ENCODE assay signal across 8 mouse cellular contexts in genomic region chr7:102440822-102441656, GRCm38 (mm10). TPM values are rescaled to one million over a fixed set of nuclear protein-coding genes. Genes with fewer than 3 reads are reported as not detected.
A peak's percentile ranks its signal among the peaks of the same experiment; 100 is the strongest.
DNase-seq lines count a peak whose midpoint lies in the region; ATAC-seq and TF ChIP-seq lines count a peak whose summit lies in the region.

No protein-coding gene starts in this region.

- TF ChIP-seq CTCF in MEL (IDR thresholded peaks at IDR 0.05 in 2 of 3, conservative IDR thresholded peaks at IDR 0.05 in 1 of 3; ENCODE audit: control insufficient read depth in 1 of 3, insufficient read depth in 1 of 3, low read depth in 2 of 3, low read length in 3 of 3, poor library complexity in 1 of 3, severe bottlenecking in 1 of 3) = no peak
- TF ChIP-seq CTCF in liver, postnatal 0 days (IDR thresholded peaks at IDR 0.05; ENCODE audit: low read depth) = no peak

- H3K4me3 ChIP-seq in heart, embryonic 11.5 days (ENCODE audit: low read depth, low read length) = peak overlapping the region; percentile 82
- H3K4me3 ChIP-seq in MEL (ENCODE audit: control insufficient read depth in 1 of 2, insufficient read depth in 1 of 2, low read depth in 2 of 2, low read length in 2 of 2) = peak overlapping the region; percentile 34 to 55
- peak overlapping the region; percentile 89 for H3K4me3 ChIP-seq in forebrain, embryonic 16.5 days (replicated peaks; ENCODE audit: low read length)
- peak overlapping the region; percentile 86 for H3K4me3 ChIP-seq in liver, postnatal 0 days (ENCODE audit: low read depth, low read length)

- 0 out of 2 replicates have a peak overlapping the region, but pooled peaks have one; percentile 39 for H3K9ac ChIP-seq in heart, embryonic 11.5 days (ENCODE audit: low read depth, low read length)
- H3K9ac ChIP-seq in MEL (ENCODE audit: control insufficient read depth, low read depth, low read length, poor library complexity, severe bottlenecking) = peak overlapping the region; percentile 67
- H3K9ac ChIP-seq in forebrain, embryonic 16.5 days (replicated peaks; ENCODE audit: low read depth, low read length) = no peak overlapping the region
- H3K9ac ChIP-seq in liver, postnatal 0 days (replicated peaks) = no peak overlapping the region

- peak overlapping the region; percentile 46 for H3K4me2 ChIP-seq in heart, embryonic 11.5 days
- peak overlapping the region; percentile 46 for H3K4me2 ChIP-seq in forebrain, embryonic 16.5 days (ENCODE audit: low read length)
- H3K4me2 ChIP-seq in liver, postnatal 0 days (ENCODE audit: low read depth, low read length) = peak overlapping the region; percentile 74

- no peaks in the 10 kb centered on the region for H3K9me3 ChIP-seq in heart, embryonic 11.5 days (replicated peaks; ENCODE audit: control insufficient read depth, low read length)
- H3K9me3 ChIP-seq in MEL (replicated peaks; ENCODE audit: insufficient read depth, low read length) = no peaks in the 10 kb centered on the region
- H3K9me3 ChIP-seq in forebrain, embryonic 16.5 days (ENCODE audit: control insufficient read depth, low read length) = no peaks in the 10 kb centered on the region
- H3K9me3 ChIP-seq in liver, postnatal 0 days (ENCODE audit: low read length) = no peaks in the 10 kb centered on the region

- peaks cover 30% of the 10 kb centered on the region for H3K79me2 ChIP-seq in MEL (ENCODE audit: control insufficient read depth, insufficient read depth, low read length, poor library complexity)

- TF ChIP-seq POLR2A in MEL (IDR thresholded peaks at IDR 0.05; ENCODE audit: control insufficient read depth in 1 of 2, insufficient read depth in 1 of 2, low read depth in 1 of 2, low read length in 2 of 2, poor library complexity in 1 of 2) = no peak

- intact Hi-C loops in gastrocnemius, postnatal 36 days (cut with DNase I) = no loop called here

- H3K36me3 ChIP-seq in heart, embryonic 11.5 days (ENCODE audit: control insufficient read depth, insufficient read depth, low read length) = peaks cover 6% of the 10 kb centered on the region
- H3K36me3 ChIP-seq in MEL (ENCODE audit: control insufficient read depth in 1 of 2, insufficient read depth in 2 of 2, low read length in 2 of 2) = peaks cover 9 to 32% of the 10 kb centered on the region in 2 experiments
- no peaks in the 10 kb centered on the region for H3K36me3 ChIP-seq in forebrain, embryonic 16.5 days (ENCODE audit: control insufficient read depth, insufficient read depth)
- H3K36me3 ChIP-seq in liver, postnatal 0 days (replicated peaks; ENCODE audit: insufficient read depth, low read length) = peaks cover 24% of the 10 kb centered on the region

- peaks cover 7% of the 10 kb centered on the region; the same call in 1 of the 2 replicates for H3K4me1 ChIP-seq in heart, embryonic 11.5 days (ENCODE audit: control insufficient read depth, insufficient read depth, low read length)
- peaks cover 8 to 20% of the 10 kb centered on the region in 2 experiments for H3K4me1 ChIP-seq in MEL (ENCODE audit: control insufficient read depth in 1 of 2, insufficient read depth in 2 of 2, low read length in 2 of 2)
- H3K4me1 ChIP-seq in forebrain, embryonic 16.5 days (replicated peaks; ENCODE audit: control insufficient read depth, insufficient read depth, low read length) = peaks cover 22% of the 10 kb centered on the region
- peaks cover 15% of the 10 kb centered on the region; the same call in 1 of the 2 replicates for H3K4me1 ChIP-seq in liver, postnatal 0 days (ENCODE audit: insufficient read depth)

- peaks cover 3% of the 10 kb centered on the region for H3K27me3 ChIP-seq in heart, embryonic 11.5 days (ENCODE audit: control insufficient read depth, insufficient read depth, low read length)
- no peaks in the 10 kb centered on the region for H3K27me3 ChIP-seq in MEL (ENCODE audit: control insufficient read depth in 1 of 2, insufficient read depth in 2 of 2, low read length in 2 of 2)
- no peaks in the 10 kb centered on the region for H3K27me3 ChIP-seq in forebrain, embryonic 16.5 days (replicated peaks; ENCODE audit: control insufficient read depth, insufficient read depth, low read length)
- no peaks in the 10 kb centered on the region for H3K27me3 ChIP-seq in liver, postnatal 0 days (ENCODE audit: insufficient read depth, low read length)

- 51% methylated on average over 15 of the region's 15 CpGs for WGBS in heart, embryonic 11.5 days (ENCODE audit: insufficient replicate concordance)
- WGBS in forebrain, embryonic 16.5 days = 56% methylated on average over 15 of the region's 15 CpGs
- WGBS in liver, postnatal 0 days (ENCODE audit: insufficient replicate concordance) = 53% methylated on average over 15 of the region's 15 CpGs

- no peak for DNase-seq in heart, adult 18-20 months
- DNase-seq in MEL (ENCODE audit: low read depth, low spot score) = peak; percentile 72
- DNase-seq in liver, postnatal 0 days = no peak
- DNase-seq in gastrocnemius, postnatal 36 days = no peak
- no peak for DNase-seq in spleen, postnatal 10 days (ENCODE audit: low spot score in 2 of 2)
- DNase-seq in ovary, adult 18-20 months (ENCODE audit: low spot score) = no peak

- no peak for ATAC-seq in heart, embryonic 11.5 days (replicated peaks; ENCODE audit: insufficient number of reproducible peaks, low FRiP score, low TSS enrichment)
- ATAC-seq in forebrain, embryonic 16.5 days = peak; percentile 18
- ATAC-seq in liver, postnatal 0 days = no peak

- TF ChIP-seq RAD21 in MEL (IDR thresholded peaks at IDR 0.05; ENCODE audit: low read depth, low read length) = no peak

- peak overlapping the region; percentile 35; the same call in 1 of the 2 replicates for H3K27ac ChIP-seq in heart, embryonic 11.5 days (ENCODE audit: low read depth, low read length)
- peak overlapping the region; percentile 82 for H3K27ac ChIP-seq in MEL (ENCODE audit: control insufficient read depth, low read depth, low read length)
- H3K27ac ChIP-seq in forebrain, embryonic 16.5 days (ENCODE audit: low read length) = peak overlapping the region; percentile 39; the same call in 1 of the 2 replicates
- peak overlapping the region; percentile 7; the same call in 1 of the 2 replicates for H3K27ac ChIP-seq in liver, postnatal 0 days (ENCODE audit: low read depth)

- no peak for TF ChIP-seq EP300 in MEL (IDR thresholded peaks at IDR 0.05; ENCODE audit: low read depth in 1 of 2, low read length in 2 of 2)
- TF ChIP-seq EP300 in liver, postnatal 0 days (IDR thresholded peaks at IDR 0.05; ENCODE audit: low read depth) = no peak; the same call in 1 of the 2 replicates

TF ChIP-seq in MEL, 35 proteins besides CTCF, POLR2A, EP300 and RAD21 (continues in another document):
- TF ChIP-seq NRF1 (IDR thresholded peaks at IDR 0.05; ENCODE audit: insufficient read depth, low read depth, low read length, poor library complexity, severe bottlenecking) (no peak), ELF1 (IDR thresholded peaks at IDR 0.05; ENCODE audit: low read depth, low read length) (no peak), TCF12 (IDR thresholded peaks at IDR 0.05; ENCODE audit: low read depth, low read length) (no peak; the same call in 1 of the 2 replicates), MAFK (IDR thresholded peaks at IDR 0.05; ENCODE audit: borderline replicate concordance, low read depth, low read length) (no peak), CHD2 (IDR thresholded peaks at IDR 0.05; ENCODE audit: low read length) (peak; percentile 33; the same call in 1 of the 2 replicates), ETS1 (IDR thresholded peaks at IDR 0.05; ENCODE audit: low read depth, low read length) (no peak), CHD1 (IDR thresholded peaks at IDR 0.05; ENCODE audit: low read depth, low read length) (peak; percentile 85; the same call in 1 of the 2 replicates)

RNA-seq across cellular contexts. Expression of gene Rrm1, which starts 0.5 kb away (rescaled TPM):
- 160 and 162 TPM in 2 replicates for polyA plus RNA-seq in heart, embryonic 11.5 days (2014; fragmentation: Nextera tagmentation; extraction: Ambion mirVana)
- 10 to 100 TPM in 1 of 2 experiments, 1 to 10 TPM in 1; 9.5 to 10.1 TPM for total RNA-seq in heart, adult 18-20 months (2021)
- total RNA-seq in MEL (2012; rRNA removed) = 147 and 154 TPM in 2 replicates
- 100 to 1,000 TPM in 1 of 2 experiments, not detected in 1; 228 TPM for polyA plus RNA-seq in MEL (2012; ENCODE audit: insufficient read depth in 1 of 2, insufficient read length in 2 of 2, low read depth in 1 of 2, low replicate concordance in 2 of 2, missing spikeins in 1 of 2)
- polyA plus RNA-seq in forebrain, embryonic 16.5 days (2015; fragmentation: Nextera tagmentation; extraction: Ambion mirVana) = 79.3 and 96.2 TPM in 2 replicates
- polyA plus RNA-seq in liver, postnatal 0 days (2015; fragmentation: Nextera tagmentation; extraction: Ambion mirVana) = 55.9 and 66.4 TPM in 2 replicates
- 10 to 100 TPM; 12.9 to 15.1 TPM for total RNA-seq in gastrocnemius, postnatal 36 days (2021)

RNA-seq across cellular contexts. Expression of gene Olfr543, which starts 40.4 kb away (rescaled TPM):
- polyA plus RNA-seq in heart, embryonic 11.5 days (2014; fragmentation: Nextera tagmentation; extraction: Ambion mirVana) = 1.0 TPM in 1 of 2 replicates, not detected in the other
- not detected for total RNA-seq in heart, adult 18-20 months (2021)
- total RNA-seq in MEL (2012; rRNA removed) = 0.12 TPM in 1 of 2 replicates, not detected in the other
- polyA plus RNA-seq in MEL (2012; ENCODE audit: insufficient read depth in 1 of 2, insufficient read length in 2 of 2, low read depth in 1 of 2, low replicate concordance in 2 of 2, missing spikeins in 1 of 2) = under 1 TPM in 1 of 2 experiments, not detected in 1; 0.61 TPM
- polyA plus RNA-seq in forebrain, embryonic 16.5 days (2015; fragmentation: Nextera tagmentation; extraction: Ambion mirVana) = 0.43 and 0.66 TPM in 2 replicates
- polyA plus RNA-seq in liver, postnatal 0 days (2015; fragmentation: Nextera tagmentation; extraction: Ambion mirVana) = 0.12 and 0.19 TPM in 2 replicates
- not detected for total RNA-seq in gastrocnemius, postnatal 36 days (2021)

RNA-seq across cellular contexts. Expression of gene Olfr544, which starts 47.1 kb away (rescaled TPM):
- 0.07 and 0.13 TPM in 2 replicates for polyA plus RNA-seq in heart, embryonic 11.5 days (2014; fragmentation: Nextera tagmentation; extraction: Ambion mirVana)
- total RNA-seq in heart, adult 18-20 months (2021) = not detected
- total RNA-seq in MEL (2012; rRNA removed) = 0.04 and 0.07 TPM in 2 replicates
- under 1 TPM in 1 of 2 experiments, not detected in 1; 0.07 TPM for polyA plus RNA-seq in MEL (2012; ENCODE audit: insufficient read depth in 1 of 2, insufficient read length in 2 of 2, low read depth in 1 of 2, low replicate concordance in 2 of 2, missing spikeins in 1 of 2)
- polyA plus RNA-seq in forebrain, embryonic 16.5 days (2015; fragmentation: Nextera tagmentation; extraction: Ambion mirVana) = 0.10 TPM in 2 replicates
- 0.04 and 0.06 TPM in 2 replicates for polyA plus RNA-seq in liver, postnatal 0 days (2015; fragmentation: Nextera tagmentation; extraction: Ambion mirVana)
- not detected for total RNA-seq in gastrocnemius, postnatal 36 days (2021)

RNA-seq across cellular contexts. Expression of gene Olfr545, which starts 58.3 kb away (rescaled TPM):
- polyA plus RNA-seq in heart, embryonic 11.5 days (2014; fragmentation: Nextera tagmentation; extraction: Ambion mirVana) = not detected in 2 replicates
- not detected for total RNA-seq in heart, adult 18-20 months (2021)
- total RNA-seq in MEL (2012; rRNA removed) = 0.12 TPM in 1 of 2 replicates, not detected in the other
- under 1 TPM in 1 of 2 experiments, not detected in 1; 0.25 TPM for polyA plus RNA-seq in MEL (2012; ENCODE audit: insufficient read depth in 1 of 2, insufficient read length in 2 of 2, low read depth in 1 of 2, low replicate concordance in 2 of 2, missing spikeins in 1 of 2)
- polyA plus RNA-seq in forebrain, embryonic 16.5 days (2015; fragmentation: Nextera tagmentation; extraction: Ambion mirVana) = 0.17 TPM in 1 of 2 replicates, not detected in the other
- polyA plus RNA-seq in liver, postnatal 0 days (2015; fragmentation: Nextera tagmentation; extraction: Ambion mirVana) = not detected in 2 replicates
- total RNA-seq in gastrocnemius, postnatal 36 days (2021) = not detected

Comparison
In these comparisons a context has a peak if more than half of its experiments do, and no peak if none do; other contexts are left out.
1. H3K27ac ChIP-seq: peak in every context shown above with its lines; median percentile 82 in MEL; 39 in forebrain, embryonic 16.5 days; 35 in heart, embryonic 11.5 days; 7 in liver, postnatal 0 days.
2. H3K9ac ChIP-seq: peak in heart, embryonic 11.5 days (single experiment) and MEL (single experiment); none in forebrain, embryonic 16.5 days (single experiment) and liver, postnatal 0 days (single experiment).
3. Peak in every context shown above with its lines, with median percentiles within 50 percentile points of each other: H3K4me2 ChIP-seq and H3K4me3 ChIP-seq.